Mouse (Mus musculus): ENCODE data around the gene Muc1.

Gene Muc1

GRCm38 (mm10) chr3:89270051-89270755 lies 41.3 kb downstream of the Muc1 start, which contains the start of gene Slc50a1:
Slc50a1 (minus strand) TSS chr3:89270570.
- DNase-seq (ENCODE audit: low spot score in 2 of 2) = peak; percentile 70 to 76

GRCm38 (mm10) chr3:89270891-89271290 lies 42.0 kb downstream of the Muc1 start:
- DNase-seq (ENCODE audit: low spot score in 2 of 2) = peak in 1 of 2 experiments; percentile 43

GRCm38 (mm10) chr3:89271760-89272159 lies 42.9 kb downstream of the Muc1 start:
- DNase-seq (ENCODE audit: low spot score in 2 of 2) = no peak

GRCm38 (mm10) chr3:89276061-89276460 lies 47.2 kb downstream of the Muc1 start:
- DNase-seq (ENCODE audit: low spot score in 2 of 2) = no peak

- no peak for DNase-seq (ENCODE audit: low spot score in 2 of 2)
Measured at GRCm38 (mm10) chr3:89277281-89278021, 48.6 kb downstream of the Muc1 start.

- no peak for DNase-seq (ENCODE audit: low spot score in 2 of 2)
Measured at GRCm38 (mm10) chr3:89278107-89278506, 49.2 kb downstream of the Muc1 start.

GRCm38 (mm10) chr3:89278643-89279042 lies 49.8 kb downstream of the Muc1 start:
- no peak for DNase-seq (ENCODE audit: low spot score in 2 of 2)

GRCm38 (mm10) chr3:89279153-89279890 lies 50.5 kb downstream of the Muc1 start:
- peak in 1 of 2 experiments; percentile 63 for DNase-seq (ENCODE audit: low spot score in 2 of 2)

GRCm38 (mm10) chr3:89280050-89280605 lies 51.3 kb downstream of the Muc1 start:
- DNase-seq (ENCODE audit: low spot score in 2 of 2) = no peak

GRCm38 (mm10) chr3:89280606-89281511 lies 52.0 kb downstream of the Muc1 start, which contains the start of gene Efna1:
Efna1 (minus strand) TSS chr3:89281142.
- no peak for DNase-seq (ENCODE audit: low spot score in 2 of 2)

- peak in 1 of 2 experiments; percentile 78 for DNase-seq (ENCODE audit: low spot score in 2 of 2)
Measured at GRCm38 (mm10) chr3:89281579-89282290, 52.9 kb downstream of the Muc1 start.

GRCm38 (mm10) chr3:89282291-89282643 lies 53.4 kb downstream of the Muc1 start:
- DNase-seq (ENCODE audit: low spot score in 2 of 2) = no peak
